In genomic region chr6:91506036-91506435, GRCm38 (mm10) we compare ENCODE assay signal across 13 mouse cellular contexts. TPM values are rescaled to one million over a fixed set of nuclear protein-coding genes. Genes with fewer than 3 reads are reported as not detected.
A peak's percentile ranks its signal among the peaks of the same experiment; 100 is the strongest.
DNase-seq lines count a peak whose midpoint lies in the region; ATAC-seq lines count a peak whose summit lies in the region.
"Had no signal": no experiment of that assay in that cellular context is flagged by ENCODE, and none has a peak within 500 bp of the region (broad histone marks: within the 10 kb centered on the region; RNA-seq: fewer than 3 reads in every experiment).

No protein-coding gene starts in this region.

- H3K9me3 ChIP-seq in liver, embryonic 13.5 days (replicated peaks), result no peaks in the 10 kb centered on the region
- no peaks in the 10 kb centered on the region for H3K9me3 ChIP-seq in forebrain, embryonic 14.5 days (replicated peaks; ENCODE audit: control insufficient read depth, low read length)
- H3K9me3 ChIP-seq: neural tube, embryonic 12.5 days; stomach, embryonic 15.5 days had no signal

- peaks cover 67% of the 10 kb centered on the region for H3K36me3 ChIP-seq in liver, embryonic 13.5 days
- peaks cover 84% of the 10 kb centered on the region for H3K36me3 ChIP-seq in forebrain, embryonic 14.5 days (ENCODE audit: control insufficient read depth, insufficient read depth, low read length)

- no peak overlapping the region for H3K4me3 ChIP-seq in liver, embryonic 13.5 days (replicated peaks)
- no peak overlapping the region for H3K4me3 ChIP-seq in forebrain, embryonic 14.5 days (ENCODE audit: low read depth, low read length)
- H3K4me3 ChIP-seq: erythroblast, embryonic 14.5 days; neural tube, embryonic 12.5 days; stomach, embryonic 15.5 days had no signal

- H3K27ac ChIP-seq in liver, embryonic 13.5 days, result 0 out of 2 replicates have a peak overlapping the region, but pooled peaks have one; percentile 47
- no peak overlapping the region for H3K27ac ChIP-seq in forebrain, embryonic 14.5 days (ENCODE audit: low read depth, low read length)
- H3K27ac ChIP-seq: hindbrain, embryonic 14.5 days; neural tube, embryonic 12.5 days; stomach, embryonic 15.5 days had no signal

- WGBS in liver, embryonic 13.5 days (ENCODE audit: insufficient replicate concordance), result 41% methylated on average over 5 of the region's 5 CpGs
- WGBS in forebrain, embryonic 14.5 days, result 91% methylated on average over 5 of the region's 5 CpGs

- no peak overlapping the region for H3K9ac ChIP-seq in liver, embryonic 13.5 days
- H3K9ac ChIP-seq in forebrain, embryonic 14.5 days (ENCODE audit: low read length), result no peak overlapping the region
- H3K9ac ChIP-seq: hindbrain, embryonic 14.5 days; neural tube, embryonic 12.5 days; stomach, embryonic 15.5 days had no signal

- H3K27me3 ChIP-seq in liver, embryonic 13.5 days, result no peaks in the 10 kb centered on the region
- no peaks in the 10 kb centered on the region for H3K27me3 ChIP-seq in forebrain, embryonic 14.5 days (replicated peaks; ENCODE audit: control insufficient read depth, insufficient read depth, low read length)
- H3K27me3 ChIP-seq: neural tube, embryonic 12.5 days; stomach, embryonic 15.5 days had no signal

- DNase-seq in 416B (ENCODE audit: low read depth), result peak; percentile 95
- DNase-seq in CD8-positive naive resting alpha-beta T cell, adult 2 months (ENCODE audit: low read depth in 2 of 2, low spot score in 2 of 2), result peak; percentile 29 to 41
- DNase-seq in liver, embryonic 13.5 days, result peak; percentile 11
- DNase-seq in naive thymus-derived CD4-positive, alpha-beta T cell, adult 2 months (ENCODE audit: low read depth), result peak; percentile 53
- no peak for DNase-seq in gastrocnemius, postnatal 10 days
- DNase-seq in cerebellum, postnatal 36 days, result no peak
- no peak for DNase-seq in forebrain, embryonic 14.5 days (ENCODE audit: low spot score)
- DNase-seq: kidney, adult 9 months had no signal

- H3K4me2 ChIP-seq in liver, embryonic 13.5 days, result no peak overlapping the region
- no peak overlapping the region for H3K4me2 ChIP-seq in forebrain, embryonic 14.5 days (ENCODE audit: low read length)
- H3K4me2 ChIP-seq: hindbrain, embryonic 14.5 days; neural tube, embryonic 12.5 days; stomach, embryonic 15.5 days had no signal

- peaks cover 7% of the 10 kb centered on the region; the same call in 1 of the 2 replicates for H3K4me1 ChIP-seq in liver, embryonic 13.5 days (replicated peaks)
- no peaks in the 10 kb centered on the region for H3K4me1 ChIP-seq in forebrain, embryonic 14.5 days (ENCODE audit: control insufficient read depth, insufficient read depth, low read length)
- H3K4me1 ChIP-seq: neural tube, embryonic 12.5 days; stomach, embryonic 15.5 days had no signal

- ATAC-seq in liver, embryonic 13.5 days (ENCODE audit: low read depth), result peak; percentile 50; the same call in 1 of the 2 replicates
- ATAC-seq in frontal cortex, adult (ENCODE audit: low TSS enrichment), result no peak
- ATAC-seq in forebrain, embryonic 14.5 days, result no peak

RNA-seq across cellular contexts. Expression of gene Xpc, which starts 9.7 kb away (rescaled TPM):
- 4.6 and 5.5 TPM in 2 replicates for polyA plus RNA-seq in liver, embryonic 13.5 days (2015; fragmentation: Nextera tagmentation; extraction: Ambion mirVana)
- total RNA-seq in gastrocnemius, postnatal 10 days (2021), result 1 to 10 TPM; 5.9 to 8.4 TPM
- polyA plus RNA-seq in forebrain, embryonic 14.5 days (2014; fragmentation: Nextera tagmentation; extraction: Ambion mirVana), result 17.5 and 19.7 TPM in 2 replicates

RNA-seq across cellular contexts. Expression of gene Lsm3, which starts 9.7 kb away (rescaled TPM):
- polyA plus RNA-seq in liver, embryonic 13.5 days (2015; fragmentation: Nextera tagmentation; extraction: Ambion mirVana), result 173 and 175 TPM in 2 replicates
- total RNA-seq in gastrocnemius, postnatal 10 days (2021), result 10 to 100 TPM; 55.2 to 57.3 TPM
- polyA plus RNA-seq in forebrain, embryonic 14.5 days (2014; fragmentation: Nextera tagmentation; extraction: Ambion mirVana), result 200 and 264 TPM in 2 replicates

RNA-seq across cellular contexts. Expression of gene Tmem43, which starts 32.5 kb away (rescaled TPM):
- polyA plus RNA-seq in liver, embryonic 13.5 days (2015; fragmentation: Nextera tagmentation; extraction: Ambion mirVana), result 12.2 and 14.3 TPM in 2 replicates
- 10 to 100 TPM; 32.5 to 41.5 TPM for total RNA-seq in gastrocnemius, postnatal 10 days (2021)
- polyA plus RNA-seq in forebrain, embryonic 14.5 days (2014; fragmentation: Nextera tagmentation; extraction: Ambion mirVana), result 55.5 and 63.0 TPM in 2 replicates

RNA-seq across cellular contexts. Expression of gene Chchd4, which starts 32.7 kb away (rescaled TPM):
- polyA plus RNA-seq in liver, embryonic 13.5 days (2015; fragmentation: Nextera tagmentation; extraction: Ambion mirVana), result 24.0 and 24.2 TPM in 2 replicates
- 10 to 100 TPM in 1 of 2 experiments, 1 to 10 TPM in 1; 9.9 to 10.0 TPM for total RNA-seq in gastrocnemius, postnatal 10 days (2021)
- 30.3 and 34.8 TPM in 2 replicates for polyA plus RNA-seq in forebrain, embryonic 14.5 days (2014; fragmentation: Nextera tagmentation; extraction: Ambion mirVana)

Comparison
In these comparisons a context has a peak if more than half of its experiments do, and no peak if none do; other contexts are left out.
1. DNase-seq: peak in 416B (single experiment), CD8-positive naive resting alpha-beta T cell, adult 2 months (2 of 2), liver, embryonic 13.5 days (single experiment) and naive thymus-derived CD4-positive, alpha-beta T cell, adult 2 months (single experiment); none in gastrocnemius, postnatal 10 days (single experiment), cerebellum, postnatal 36 days (0 of 2) and forebrain, embryonic 14.5 days (single experiment).